Mouse (Mus musculus) embryonic fibroblast, embryonic 13.5 days (primary cell): ENCODE data around the gene Gm43518. TPM values are rescaled to one million over a fixed set of nuclear protein-coding genes. Genes with fewer than 3 reads are reported as not detected.

ENCODE experiments used
- H3K27ac ChIP-seq: 2 replicates; pipeline ENCODE4 v1.5.1; 2012; ENCODE audit warnings: low read length, control low read depth, inconsistent platforms; ENCODE audit not compliant: insufficient read depth
- H3K4me1 ChIP-seq: 2 replicates; pipeline ENCODE4 v1.6.1; 2011; ENCODE audit warnings: low read length; ENCODE audit not compliant: control insufficient read depth, insufficient read depth
- H3K4me3 ChIP-seq: 2 replicates; pipeline ENCODE4 v1.5.1; 2011; ENCODE audit warnings: mild to moderate bottlenecking, control low read depth, low read length; ENCODE audit not compliant: insufficient read depth
- CTCF ChIP-seq: IDR thresholded peaks from 2 replicates; pipeline ENCODE4 v1.5.1; 2011; ENCODE audit warnings: mild to moderate bottlenecking, control low read depth, low read length, moderate library complexity, borderline replicate concordance; ENCODE audit not compliant: insufficient read depth
- POLR2A ChIP-seq: IDR thresholded peaks from 2 replicates; pipeline ENCODE4 v1.6.1; 2011; ENCODE audit warnings: low read depth, mild to moderate bottlenecking, control low read depth, low read length, moderate library complexity
- polyA plus RNA-seq: library from polyadenylated mRNA; stranded (reverse); fragments of >200 nt; gene quantifications from 2 replicates; pipeline ENCODE4 v1.2.4, GENCODE M21; 2011; ENCODE audit warnings: low read depth; ENCODE audit not compliant: missing spikeins, insufficient read length

The Gm43518 gene
- polyA plus RNA-seq, 1 experiment = 1.4 TPM

GRCm38 (mm10) chr5:123896395-123896794 is 30.8 kb upstream of the Gm43518 start:
- no peak overlapping the region for H3K4me3 ChIP-seq
- TF ChIP-seq POLR2A (no peak), CTCF (no peak)
- no peak overlapping the region for H3K27ac ChIP-seq

GRCm38 (mm10) chr5:123897352-123897751 is 29.9 kb upstream of the Gm43518 start:
- TF ChIP-seq CTCF (no peak), POLR2A (no peak)
- Histone ChIP-seq H3K4me1 (no peaks in the 10 kb centered on the region), H3K4me3 (no peak overlapping the region), H3K27ac (no peak overlapping the region)

More at GRCm38 (mm10) chr5:123896395-123896794, 30.8 kb upstream of the Gm43518 start:
- no peaks in the 10 kb centered on the region for H3K4me1 ChIP-seq

- peaks cover 12% of the 10 kb centered on the region for H3K4me1 ChIP-seq
- TF ChIP-seq CTCF (no peak), POLR2A (no peak)
- no peak overlapping the region for H3K27ac ChIP-seq
- no peak overlapping the region for H3K4me3 ChIP-seq
Observed at GRCm38 (mm10) chr5:123904059-123904672, 23.1 kb upstream of the Gm43518 start.

- Histone ChIP-seq H3K27ac (peak overlapping the region; percentile 80), H3K4me3 (no peak overlapping the region), H3K4me1 (peaks cover 12% of the 10 kb centered on the region)
- TF ChIP-seq CTCF (no peak), POLR2A (no peak)
Observed at GRCm38 (mm10) chr5:123906146-123906975, 20.9 kb upstream of the Gm43518 start.

GRCm38 (mm10) chr5:123906976-123907630 is 20.1 kb upstream of the Gm43518 start, which contains the start of gene Denr:
Gene Denr (plus strand): TSS chr5:123907175.
- Histone ChIP-seq H3K4me1 (peaks cover 12% of the 10 kb centered on the region), H3K27ac (peak within 1 kb of the TSS; percentile 86), H3K4me3 (peak within 1 kb of the TSS; percentile 93)
- TF ChIP-seq POLR2A = peak; percentile 90
- peak; percentile 87 for TF ChIP-seq CTCF

GRCm38 (mm10) chr5:123907631-123907977 is 19.6 kb upstream of the Gm43518 start:
- H3K4me3 ChIP-seq = peak overlapping the region; percentile 93
- no peak for TF ChIP-seq CTCF
- TF ChIP-seq POLR2A = no peak

GRCm38 (mm10) chr5:123914852-123915251 is 12.4 kb upstream of the Gm43518 start:
- Histone ChIP-seq H3K27ac (no peak overlapping the region), H3K4me3 (no peak overlapping the region), H3K4me1 (no peaks in the 10 kb centered on the region)
- no peak for TF ChIP-seq POLR2A
- TF ChIP-seq CTCF = no peak

More at GRCm38 (mm10) chr5:123907631-123907977, 19.6 kb upstream of the Gm43518 start:
- H3K4me1 ChIP-seq = peaks cover 12% of the 10 kb centered on the region
- peak overlapping the region; percentile 86 for H3K27ac ChIP-seq

- Histone ChIP-seq H3K27ac (no peak overlapping the region), H3K4me1 (no peaks in the 10 kb centered on the region), H3K4me3 (no peak overlapping the region)
- TF ChIP-seq CTCF (no peak), POLR2A (no peak)
Observed at GRCm38 (mm10) chr5:123922112-123922511, 5.1 kb upstream of the Gm43518 start.

GRCm38 (mm10) chr5:123930508-123930989 is 3.3 kb downstream of the Gm43518 start, which contains the start of gene Ccdc62:
Gene Ccdc62 (plus strand): TSS chr5:123930679.
- Histone ChIP-seq H3K27ac (peak within 1 kb of the TSS; percentile 57), H3K4me3 (peak within 1 kb of the TSS; percentile 72), H3K4me1 (no peaks in the 10 kb centered on the region)
- TF ChIP-seq CTCF (no peak), POLR2A (peak; percentile 95)
